Comparison of ENCODE assay signal across 12 mouse cellular contexts in genomic region chr11:74623693-74624092, GRCm38 (mm10). TPM values are rescaled to one million over a fixed set of nuclear protein-coding genes. Genes with fewer than 3 reads are reported as not detected.
DNase-seq lines count a peak whose midpoint lies in the region; ATAC-seq and TF ChIP-seq lines count a peak whose summit lies in the region.
"Had no signal": no experiment of that assay in that cellular context is flagged by ENCODE, and none has a peak within 500 bp of the region (broad histone marks: within the 10 kb centered on the region; RNA-seq: fewer than 3 reads in every experiment).

No protein-coding gene starts in this region.

- no peak overlapping the region for H3K27ac ChIP-seq in hindbrain, postnatal 0 days
- H3K27ac ChIP-seq: hindbrain, embryonic 12.5 days; limb, embryonic 13.5 days; macrophage had no signal

- 68% methylated on average over 6 of the region's 6 CpGs for WGBS in hindbrain, postnatal 0 days

- no peaks in the 10 kb centered on the region for H3K27me3 ChIP-seq in hindbrain, postnatal 0 days (ENCODE audit: insufficient read depth, low read length)

- H3K9ac ChIP-seq in hindbrain, postnatal 0 days (replicated peaks; ENCODE audit: low read length), result no peak overlapping the region
- H3K9ac ChIP-seq: hindbrain, embryonic 12.5 days; limb, embryonic 13.5 days had no signal

- no peaks in the 10 kb centered on the region for H3K4me1 ChIP-seq in hindbrain, postnatal 0 days (ENCODE audit: insufficient read depth, low read length)

- H3K4me2 ChIP-seq in hindbrain, postnatal 0 days (ENCODE audit: low read depth, low read length), result no peak overlapping the region
- H3K4me2 ChIP-seq: hindbrain, embryonic 12.5 days; limb, embryonic 13.5 days had no signal

- DNase-seq in cerebellum, postnatal 14 days, result peak; percentile 36 to 58
- DNase-seq in cerebellum, adult 11-12 months, result no peak
- DNase-seq in retina, postnatal 1 day, result peak; percentile 29
- no peak for DNase-seq in retina, embryonic 14.5 days (ENCODE audit: low spot score)
- DNase-seq in kidney, postnatal 36 days, result peak; percentile 82 to 92
- DNase-seq in left cerebral cortex, adult 11 months (ENCODE audit: low spot score), result no peak
- no peak for DNase-seq in hindbrain, postnatal 0 days (ENCODE audit: low spot score)
- DNase-seq: B cell, adult 2 months had no signal

- ATAC-seq in megakaryocyte-erythroid progenitor cell, adult 5-6 weeks (replicated peaks; ENCODE audit: low FRiP score, low TSS enrichment, poor library complexity, severe bottlenecking), result no peak
- ATAC-seq in hindbrain, postnatal 0 days, result no peak

- no peak overlapping the region for H3K4me3 ChIP-seq in hindbrain, postnatal 0 days (ENCODE audit: low read length)
- H3K4me3 ChIP-seq: hindbrain, embryonic 12.5 days; limb, embryonic 13.5 days had no signal

- no peaks in the 10 kb centered on the region for H3K36me3 ChIP-seq in hindbrain, postnatal 0 days (ENCODE audit: insufficient read depth, low read length)
- H3K36me3 ChIP-seq: hindbrain, embryonic 12.5 days; limb, embryonic 13.5 days had no signal

- TF ChIP-seq CTCF in hindbrain, postnatal 0 days (IDR thresholded peaks at IDR 0.05; ENCODE audit: low read depth), result no peak

- no peaks in the 10 kb centered on the region for H3K9me3 ChIP-seq in hindbrain, postnatal 0 days (ENCODE audit: low read length)
- H3K9me3 ChIP-seq: hindbrain, embryonic 12.5 days; limb, embryonic 13.5 days had no signal

RNA-seq across cellular contexts. Expression of gene Ccdc92b, which starts 4.3 kb away (rescaled TPM):
- 0.66 TPM in 1 of 2 replicates, not detected in the other for total RNA-seq in megakaryocyte-erythroid progenitor cell, adult 5-6 weeks (2014; fragmentation: Nextera tagmentation)
- total RNA-seq in megakaryocyte-erythroid progenitor cell, adult 5-6 weeks (2017), result 0.57 TPM in 1 of 2 replicates, not detected in the other
- 16.8 and 19.5 TPM in 2 replicates for total RNA-seq in hindbrain, postnatal 0 days (2014; rRNA removed)
- 3.4 TPM in 2 replicates for polyA plus RNA-seq in hindbrain, postnatal 0 days (2015; fragmentation: Nextera tagmentation; extraction: Ambion mirVana)

RNA-seq across cellular contexts. Expression of gene Rap1gap2, which starts 13.0 kb away (rescaled TPM):
- total RNA-seq in megakaryocyte-erythroid progenitor cell, adult 5-6 weeks (2014; fragmentation: Nextera tagmentation), result 1.5 and 2.3 TPM in 2 replicates
- total RNA-seq in megakaryocyte-erythroid progenitor cell, adult 5-6 weeks (2017), result 1.6 and 2.6 TPM in 2 replicates
- 48.5 and 55.5 TPM in 2 replicates for total RNA-seq in hindbrain, postnatal 0 days (2014; rRNA removed)
- polyA plus RNA-seq in hindbrain, postnatal 0 days (2015; fragmentation: Nextera tagmentation; extraction: Ambion mirVana), result 9.9 and 11.1 TPM in 2 replicates

RNA-seq across cellular contexts. Expression of gene Cluh, which starts 25.6 kb away (rescaled TPM):
- 90.8 and 92.3 TPM in 2 replicates for total RNA-seq in megakaryocyte-erythroid progenitor cell, adult 5-6 weeks (2014; fragmentation: Nextera tagmentation)
- 42.9 and 64.3 TPM in 2 replicates for total RNA-seq in megakaryocyte-erythroid progenitor cell, adult 5-6 weeks (2017)
- total RNA-seq in hindbrain, postnatal 0 days (2014; rRNA removed), result 87.1 and 132 TPM in 2 replicates
- polyA plus RNA-seq in hindbrain, postnatal 0 days (2015; fragmentation: Nextera tagmentation; extraction: Ambion mirVana), result 18.7 and 21.3 TPM in 2 replicates

Comparison
In these comparisons a context has a peak if more than half of its experiments do, and no peak if none do; other contexts are left out.
1. DNase-seq: peak in cerebellum, postnatal 14 days (2 of 2), retina, postnatal 1 day (single experiment) and kidney, postnatal 36 days (2 of 2); none in cerebellum, adult 11-12 months (single experiment), retina, embryonic 14.5 days (single experiment), left cerebral cortex, adult 11 months (single experiment) and hindbrain, postnatal 0 days (single experiment).
2. RNA of gene Ccdc92b, which starts 4.3 kb away (total RNA-seq): 16.8 to 19.5 TPM in hindbrain, postnatal 0 days; 0.57 to 0.66 TPM in megakaryocyte-erythroid progenitor cell, adult 5-6 weeks; every median in the first group is over 10 times any median in the second.
3. RNA of gene Rap1gap2, which starts 13.0 kb away (total RNA-seq): 48.5 to 55.5 TPM in hindbrain, postnatal 0 days; 1.5 to 2.6 TPM in megakaryocyte-erythroid progenitor cell, adult 5-6 weeks; every median in the first group is over 10 times any median in the second.